Mouse (Mus musculus): Measurements from ENCODE around the gene Ipo9.
A peak's percentile ranks its signal among the peaks of the same experiment; 100 is the strongest.

Gene Ipo9

GRCm38 (mm10) chr1:135429901-135430668 is at the start of gene Ipo9:
Gene Ipo9, minus strand, starts transcription at chr1:135430499.
- DNase-seq, result peak; percentile 97

GRCm38 (mm10) chr1:135475571-135475895 is 45.2 kb upstream of the Ipo9 start:
- peak; percentile 23 for DNase-seq

- DNase-seq, result peak; percentile 16
Observed at GRCm38 (mm10) chr1:135474861-135475570, 44.7 kb upstream of the Ipo9 start.

GRCm38 (mm10) chr1:135472536-135472935 is 42.2 kb upstream of the Ipo9 start:
- DNase-seq, result no peak

GRCm38 (mm10) chr1:135471742-135472141 is 41.4 kb upstream of the Ipo9 start:
- no peak for DNase-seq

GRCm38 (mm10) chr1:135470546-135470945 is 40.2 kb upstream of the Ipo9 start:
- DNase-seq, result no peak

- no peak for DNase-seq
Observed at GRCm38 (mm10) chr1:135467462-135467861, 37.2 kb upstream of the Ipo9 start.

- no peak for DNase-seq
Observed at GRCm38 (mm10) chr1:135466935-135467334, 36.6 kb upstream of the Ipo9 start.

- no peak for DNase-seq
Observed at GRCm38 (mm10) chr1:135465734-135466133, 35.4 kb upstream of the Ipo9 start.

GRCm38 (mm10) chr1:135462736-135463135 is 32.4 kb upstream of the Ipo9 start:
- DNase-seq, result no peak

GRCm38 (mm10) chr1:135462304-135462703 is 32.0 kb upstream of the Ipo9 start:
- no peak for DNase-seq

- DNase-seq, result peak; percentile 75
Observed at GRCm38 (mm10) chr1:135461097-135461730, 30.9 kb upstream of the Ipo9 start.

- no peak for DNase-seq
Observed at GRCm38 (mm10) chr1:135460521-135460920, 30.2 kb upstream of the Ipo9 start.

GRCm38 (mm10) chr1:135457860-135458259 is 27.6 kb upstream of the Ipo9 start:
- no peak for DNase-seq

GRCm38 (mm10) chr1:135452259-135452658 is 22.0 kb upstream of the Ipo9 start:
- DNase-seq, result peak; percentile 47

GRCm38 (mm10) chr1:135451419-135451818 is 21.1 kb upstream of the Ipo9 start:
- DNase-seq, result no peak

GRCm38 (mm10) chr1:135449876-135450275 is 19.6 kb upstream of the Ipo9 start:
- no peak for DNase-seq

- DNase-seq, result no peak
Observed at GRCm38 (mm10) chr1:135448940-135449339, 18.6 kb upstream of the Ipo9 start.

GRCm38 (mm10) chr1:135443506-135443905 is 13.2 kb upstream of the Ipo9 start:
- DNase-seq, result no peak

- DNase-seq, result no peak
Observed at GRCm38 (mm10) chr1:135441861-135442260, 11.6 kb upstream of the Ipo9 start.

GRCm38 (mm10) chr1:135440986-135441385 is 10.7 kb upstream of the Ipo9 start:
- no peak for DNase-seq

- no peak for DNase-seq
Observed at GRCm38 (mm10) chr1:135438801-135439200, 8.5 kb upstream of the Ipo9 start.

- DNase-seq, result no peak
Observed at GRCm38 (mm10) chr1:135435823-135436222, 5.5 kb upstream of the Ipo9 start.

- no peak for DNase-seq
Observed at GRCm38 (mm10) chr1:135430669-135431017, 344 bp upstream of the Ipo9 start.
